Mouse (Mus musculus): ENCODE data around the gene Osr1.

DNA sequence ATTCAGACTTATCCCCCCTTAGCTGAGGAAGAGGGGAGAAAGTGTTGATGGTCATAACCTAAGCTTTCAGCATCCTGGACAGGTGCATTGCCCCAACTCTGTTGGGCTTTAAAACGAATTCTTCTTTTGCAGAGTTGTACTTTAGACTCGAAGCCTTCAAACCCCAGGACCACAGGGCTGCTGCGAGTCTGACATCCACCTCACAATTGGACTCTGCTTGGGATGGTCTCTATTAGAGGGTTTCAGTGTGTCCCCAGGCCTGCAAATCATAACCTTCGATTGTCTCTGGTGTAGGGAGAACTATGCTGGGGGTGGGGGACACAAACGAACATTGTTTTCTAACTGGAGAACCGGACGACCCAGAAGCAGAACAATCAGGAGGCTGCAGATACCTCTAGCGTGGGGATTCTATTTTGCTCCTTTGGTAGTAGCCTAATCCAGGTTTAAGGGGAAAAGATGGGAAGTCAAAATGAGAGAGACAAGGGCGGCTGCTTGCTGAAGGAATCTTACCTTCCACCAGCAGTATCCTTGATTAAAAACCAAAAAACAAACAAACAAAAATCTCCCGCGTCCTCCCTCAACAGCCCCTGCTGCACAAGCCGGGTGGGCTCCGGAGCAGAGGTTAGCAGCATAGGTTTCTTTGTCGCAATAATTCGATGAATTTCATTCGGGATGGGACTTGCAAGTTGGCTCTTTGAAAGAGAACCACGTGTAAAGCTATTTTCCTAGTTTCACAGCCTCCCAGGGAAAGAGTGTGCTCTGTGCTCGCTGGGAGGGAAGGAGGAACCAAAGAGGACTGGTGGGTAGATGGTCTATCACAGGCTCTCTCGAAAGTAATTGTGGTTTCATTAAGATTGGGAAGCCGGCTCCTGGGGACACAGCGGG is 5.5 kb downstream of the Osr1 start:
- TF ChIP-seq POLR2A (IDR thresholded peaks at IDR 0.05; ENCODE audit: borderline replicate concordance, low read depth, low read length) (no peak), CTCF (IDR thresholded peaks at IDR 0.05; ENCODE audit: low read depth, low read length) (no peak)
